Mouse (Mus musculus) heart, embryonic 16.5 days (tissue): ENCODE data around the gene Tmem253. TPM values are rescaled to one million over a fixed set of nuclear protein-coding genes. Genes with fewer than 3 reads are reported as not detected.

ENCODE experiments used
- ATAC-seq: fragments of 200-750 bp; cut with Nextera tagmentation; replicated peaks from 2 replicates; pipeline ENCODE4 v1.8.0; 2017; ENCODE audit warnings: moderate number of reproducible peaks; ENCODE audit not compliant: insufficient read depth, low FRiP score; ENCODE audit errors: extremely low read depth
- H3K27ac ChIP-seq: fragments of 300-500 bp; sonication (generic); 2 replicates; pipeline ENCODE4 v1.5.1; 2014; ENCODE audit warnings: mild to moderate bottlenecking, low read length, control low read depth, moderate library complexity
- H3K27me3 ChIP-seq: fragments of 300-500 bp; sonication (generic); 2 replicates; pipeline ENCODE4 v1.6.1; 2014; ENCODE audit warnings: low read length, mixed read lengths; ENCODE audit not compliant: control insufficient read depth, insufficient read depth
- H3K36me3 ChIP-seq: fragments of 300-500 bp; sonication (generic); 2 replicates; pipeline ENCODE4 v1.6.1; 2014; ENCODE audit not compliant: control insufficient read depth, insufficient read depth
- H3K4me1 ChIP-seq: fragments of 300-500 bp; sonication (generic); 2 replicates; pipeline ENCODE4 v1.6.1; 2014; ENCODE audit warnings: low read length, mixed read lengths; ENCODE audit not compliant: control insufficient read depth, insufficient read depth
- H3K4me2 ChIP-seq: fragments of 300-500 bp; sonication (generic); 2 replicates; pipeline ENCODE4 v1.6.1; 2014; ENCODE audit warnings: low read depth, mild to moderate bottlenecking, control low read depth, low read length
- H3K4me3 ChIP-seq: fragments of 300-500 bp; sonication (generic); 2 replicates; pipeline ENCODE4 v1.5.1; 2014; ENCODE audit warnings: mild to moderate bottlenecking, control low read depth, low read length
- H3K9ac ChIP-seq: fragments of 300-500 bp; sonication (generic); 2 replicates; pipeline ENCODE4 v1.6.1; 2014; ENCODE audit warnings: low read length, control low read depth
- H3K9me3 ChIP-seq: fragments of 300-500 bp; sonication (generic); replicated peaks from 2 replicates; pipeline ENCODE4 v1.6.1; 2016; ENCODE audit warnings: low read length; ENCODE audit not compliant: control insufficient read depth
- WGBS: fragments of 180-500 bp; shearing (Covaris S2); extraction: QIAGEN DNeasy Blood & Tissue Kit; methylation state at CpG from one replicate; pipeline ENCODE4 v1.1.7; 2014; 5-methylcytosine and 5-hydroxymethylcytosine counted together
- polyA plus RNA-seq: library from polyadenylated mRNA; unstranded; fragments of >200 nt; fragmentation: Nextera tagmentation; extraction: Ambion mirVana; gene quantifications from 2 replicates; pipeline ENCODE4 v1.2.1, GENCODE M21; 2015

The Tmem253 gene
- polyA plus RNA-seq, 1 experiment from 2014 or later, result 1.3 TPM

GRCm38 (mm10) chr14:52059982-52060381 is 44.5 kb downstream of the Tmem253 start:
- H3K36me3 ChIP-seq, result no peaks in the 10 kb centered on the region
- H3K9ac ChIP-seq, result no peak overlapping the region
- no peak overlapping the region for H3K4me3 ChIP-seq
- no peak overlapping the region for H3K27ac ChIP-seq
- no peak overlapping the region for H3K4me2 ChIP-seq
- H3K27me3 ChIP-seq, result no peaks in the 10 kb centered on the region
- no peak for ATAC-seq
- no peaks in the 10 kb centered on the region for H3K9me3 ChIP-seq
- 54% methylated on average over 4 of the region's 4 CpGs for WGBS
- no peaks in the 10 kb centered on the region for H3K4me1 ChIP-seq

- Histone ChIP-seq H3K4me3 (no peak overlapping the region), H3K4me2 (no peak overlapping the region), H3K9ac (no peak overlapping the region), H3K27me3 (no peaks in the 10 kb centered on the region), H3K9me3 (no peaks in the 10 kb centered on the region), H3K4me1 (no peaks in the 10 kb centered on the region), H3K27ac (no peak overlapping the region), H3K36me3 (no peaks in the 10 kb centered on the region)
- WGBS, result 86% methylated on average over 1 of the region's 1 CpGs
- ATAC-seq, result no peak
These were observed 45.3 kb downstream of the Tmem253 start for GRCm38 (mm10) chr14:52060800-52061199.

- no peaks in the 10 kb centered on the region for H3K9me3 ChIP-seq
- H3K4me1 ChIP-seq, result no peaks in the 10 kb centered on the region
- H3K27ac ChIP-seq, result no peak overlapping the region
- ATAC-seq, result no peak
- H3K4me2 ChIP-seq, result no peak overlapping the region
- no peaks in the 10 kb centered on the region for H3K36me3 ChIP-seq
- H3K9ac ChIP-seq, result no peak overlapping the region
- H3K4me3 ChIP-seq, result no peak overlapping the region
- no peaks in the 10 kb centered on the region for H3K27me3 ChIP-seq
- 77% methylated on average over 8 of the region's 8 CpGs for WGBS
These were observed 46.3 kb downstream of the Tmem253 start for GRCm38 (mm10) chr14:52061798-52062197.

- Histone ChIP-seq H3K27ac (no peak overlapping the region), H3K36me3 (no peaks in the 10 kb centered on the region), H3K4me1 (no peaks in the 10 kb centered on the region), H3K9me3 (no peaks in the 10 kb centered on the region), H3K27me3 (no peaks in the 10 kb centered on the region), H3K4me2 (no peak overlapping the region), H3K4me3 (no peak overlapping the region), H3K9ac (no peak overlapping the region)
- WGBS, result 43% methylated on average over 4 of the region's 4 CpGs
- no peak for ATAC-seq
These were observed 50.7 kb downstream of the Tmem253 start for GRCm38 (mm10) chr14:52066135-52066534.

Other genes starting within 250 kb of the Tmem253 start
- gene Ang4, start 242.1 kb upstream of the Tmem253 start, polyA plus RNA-seq, result 0.28 TPM in 1 of 2 replicates, not detected in the other
- not detected in 2 replicates for gene AY358078, start 215.6 kb upstream of the Tmem253 start, polyA plus RNA-seq
- gene Ear6, start 162.0 kb upstream of the Tmem253 start, polyA plus RNA-seq, result not detected in 2 replicates
- gene Mettl17, start 130.8 kb upstream of the Tmem253 start, polyA plus RNA-seq, result 37.8 and 42.1 TPM in 2 replicates
- 0.31 and 0.38 TPM in 2 replicates for gene Slc39a2, start 122.8 kb upstream of the Tmem253 start, polyA plus RNA-seq
- 421 and 437 TPM in 2 replicates for gene Ndrg2, start 101.5 kb upstream of the Tmem253 start, polyA plus RNA-seq
- not detected in 2 replicates for gene Tppp2, start 97.2 kb upstream of the Tmem253 start, polyA plus RNA-seq
- gene Rnase13, start 92.9 kb upstream of the Tmem253 start, polyA plus RNA-seq, result not detected in 2 replicates
- 45.8 and 65.1 TPM in 2 replicates for gene Arhgef40, start 30.9 kb upstream of the Tmem253 start, polyA plus RNA-seq
- gene Zfp219, start 5.1 kb downstream of the Tmem253 start, polyA plus RNA-seq, result 18.7 and 19.7 TPM in 2 replicates
- not detected in 2 replicates for gene Olfr221, start 26.8 kb downstream of the Tmem253 start, polyA plus RNA-seq
- gene Hnrnpc, start 88.4 kb downstream of the Tmem253 start, polyA plus RNA-seq, result 337 and 412 TPM in 2 replicates
- gene Rpgrip1, start 95.0 kb downstream of the Tmem253 start, polyA plus RNA-seq, result 24.7 and 29.5 TPM in 2 replicates
- gene Supt16, start 181.8 kb downstream of the Tmem253 start, polyA plus RNA-seq, result 26.4 and 28.1 TPM in 2 replicates
- gene Chd8, start 242.1 kb downstream of the Tmem253 start, polyA plus RNA-seq, result 20.8 and 21.9 TPM in 2 replicates